Mouse (Mus musculus) forebrain, embryonic 11.5 days (tissue): ENCODE results near the gene Zmynd8. TPM values are rescaled to one million over a fixed set of nuclear protein-coding genes. Genes with fewer than 3 reads are reported as not detected.

Source experiments
- ATAC-seq: fragments of 200-750 bp; cut with Nextera tagmentation; replicated peaks from 2 replicates; pipeline ENCODE4 v1.8.0; 2017; ENCODE audit warnings: moderate TSS enrichment; ENCODE audit not compliant: low FRiP score
- DNase-seq: peaks from one replicate; pipeline ENCODE4 v3.0.0-alpha.2; 2017; ENCODE audit warnings: low spot score
- H3K27ac ChIP-seq: fragments of 300-500 bp; sonication (generic); 2 replicates; pipeline ENCODE4 v1.5.1; 2014; ENCODE audit warnings: low read depth, low read length
- H3K27me3 ChIP-seq: fragments of 300-500 bp; sonication (generic); 2 replicates; pipeline ENCODE4 v1.6.1; 2014; ENCODE audit warnings: mild to moderate bottlenecking, low read length, mixed read lengths; ENCODE audit not compliant: control insufficient read depth, insufficient read depth
- H3K36me3 ChIP-seq: fragments of 300-500 bp; sonication (generic); 2 replicates; pipeline ENCODE4 v1.6.1; 2014; ENCODE audit warnings: mild to moderate bottlenecking, low read length, moderate library complexity, mixed read lengths; ENCODE audit not compliant: control insufficient read depth, insufficient read depth
- H3K4me1 ChIP-seq: fragments of 300-500 bp; sonication (generic); replicated peaks from 2 replicates; pipeline ENCODE4 v1.6.1; 2014; ENCODE audit warnings: low read length, mixed read lengths; ENCODE audit not compliant: control insufficient read depth, insufficient read depth
- H3K4me2 ChIP-seq: fragments of 300-500 bp; sonication (generic); 2 replicates; pipeline ENCODE4 v1.6.1; 2014; ENCODE audit warnings: low read depth, mild to moderate bottlenecking, low read length, moderate library complexity, mixed read lengths; ENCODE audit not compliant: severe bottlenecking
- H3K4me3 ChIP-seq: fragments of 300-500 bp; sonication (generic); 2 replicates; pipeline ENCODE4 v1.5.1; 2014; ENCODE audit warnings: low read depth, low read length
- H3K9ac ChIP-seq: fragments of 300-500 bp; sonication (generic); 2 replicates; pipeline ENCODE4 v1.6.1; 2014; ENCODE audit warnings: low read length
- H3K9me3 ChIP-seq: fragments of 300-500 bp; sonication (generic); 2 replicates; pipeline ENCODE4 v1.6.1; 2016; ENCODE audit warnings: low read length, mixed read lengths; ENCODE audit not compliant: control insufficient read depth
- WGBS: fragments of 180-500 bp; shearing (Covaris S2); extraction: QIAGEN DNeasy Blood & Tissue Kit; methylation state at CpG from one replicate; pipeline ENCODE4 v1.1.7; 2014; 5-methylcytosine and 5-hydroxymethylcytosine counted together
- polyA plus RNA-seq: library from polyadenylated mRNA; unstranded; fragments of >200 nt; fragmentation: Nextera tagmentation; extraction: Ambion mirVana; gene quantifications from 2 replicates; pipeline ENCODE4 v1.2.1, GENCODE M21; 2014

Gene Zmynd8
- polyA plus RNA-seq, 1 experiment from 2014 or later, result 61.5 TPM

GRCm38 (mm10) chr2:165906332-165906945 is 7.6 kb upstream of the Zmynd8 start:
- no peak overlapping the region for H3K27ac ChIP-seq

GRCm38 (mm10) chr2:165901127-165901384 is 2.2 kb upstream of the Zmynd8 start:
- no peak overlapping the region; the same call in 1 of the 2 replicates for H3K9ac ChIP-seq
- no peak overlapping the region for H3K27ac ChIP-seq
- no peaks in the 10 kb centered on the region for H3K36me3 ChIP-seq
- DNase-seq (no peak), ATAC-seq (no peak)
- 31% methylated on average over 3 of the region's 3 CpGs for WGBS
- no peaks in the 10 kb centered on the region for H3K27me3 ChIP-seq
- peaks cover 12% of the 10 kb centered on the region for H3K4me1 ChIP-seq
- H3K4me2 ChIP-seq, result no peak overlapping the region
- no peaks in the 10 kb centered on the region for H3K9me3 ChIP-seq
- no peak overlapping the region for H3K4me3 ChIP-seq

More at GRCm38 (mm10) chr2:165906332-165906945, 7.6 kb upstream of the Zmynd8 start:
- Histone ChIP-seq H3K4me3 (no peak overlapping the region), H3K4me2 (no peak overlapping the region), H3K27me3 (no peaks in the 10 kb centered on the region), H3K4me1 (peaks cover 5% of the 10 kb centered on the region), H3K36me3 (no peaks in the 10 kb centered on the region), H3K9me3 (no peaks in the 10 kb centered on the region), H3K9ac (no peak overlapping the region)
- WGBS, result 38% methylated on average over 15 of the region's 15 CpGs
- ATAC-seq (no peak), DNase-seq (peak; percentile 63)

GRCm38 (mm10) chr2:165900351-165901126 is 1.7 kb upstream of the Zmynd8 start:
- Histone ChIP-seq H3K4me1 (peaks cover 12% of the 10 kb centered on the region), H3K9ac (peak overlapping the region; percentile 43)
- peak; percentile 74 for ATAC-seq

GRCm38 (mm10) chr2:165899923-165900322 is 1.1 kb upstream of the Zmynd8 start:
- Histone ChIP-seq H3K27me3 (no peaks in the 10 kb centered on the region), H3K27ac (peak overlapping the region; percentile 19; the same call in 1 of the 2 replicates), H3K4me3 (no peak overlapping the region), H3K36me3 (no peaks in the 10 kb centered on the region), H3K9ac (no peak overlapping the region; the same call in 1 of the 2 replicates), H3K4me1 (peaks cover 12% of the 10 kb centered on the region), H3K9me3 (no peaks in the 10 kb centered on the region), H3K4me2 (peak overlapping the region; percentile 5; the same call in 1 of the 2 replicates)
- ATAC-seq (no peak), DNase-seq (no peak)
- WGBS, result 31% methylated on average over 3 of the region's 3 CpGs

More at GRCm38 (mm10) chr2:165900351-165901126, 1.7 kb upstream of the Zmynd8 start:
- no peaks in the 10 kb centered on the region for H3K27me3 ChIP-seq
- H3K4me3 ChIP-seq, result no peak overlapping the region
- peak; percentile 64 for DNase-seq
- H3K9me3 ChIP-seq, result no peaks in the 10 kb centered on the region
- WGBS, result 12% methylated on average over 23 of the region's 23 CpGs
- no peaks in the 10 kb centered on the region for H3K36me3 ChIP-seq
- H3K4me2 ChIP-seq, result peak overlapping the region; percentile 5; the same call in 1 of the 2 replicates
- peak overlapping the region; percentile 19; the same call in 1 of the 2 replicates for H3K27ac ChIP-seq

- no peak overlapping the region for H3K9ac ChIP-seq
- no peaks in the 10 kb centered on the region for H3K27me3 ChIP-seq
- no peaks in the 10 kb centered on the region for H3K9me3 ChIP-seq
- H3K4me1 ChIP-seq, result peaks cover 12% of the 10 kb centered on the region
- H3K36me3 ChIP-seq, result no peaks in the 10 kb centered on the region
- WGBS, result 38% methylated on average over 6 of the region's 6 CpGs
- no peak for DNase-seq
- H3K27ac ChIP-seq, result no peak overlapping the region
- no peak overlapping the region for H3K4me3 ChIP-seq
- no peak for ATAC-seq
- H3K4me2 ChIP-seq, result no peak overlapping the region
Observed at GRCm38 (mm10) chr2:165899474-165899873, 658 bp upstream of the Zmynd8 start.

- no peak overlapping the region for H3K27ac ChIP-seq
- no peak for ATAC-seq
- no peaks in the 10 kb centered on the region for H3K27me3 ChIP-seq
- no peak overlapping the region for H3K4me2 ChIP-seq
- H3K9ac ChIP-seq, result no peak overlapping the region
- no peak for DNase-seq
- no peaks in the 10 kb centered on the region for H3K9me3 ChIP-seq
- no peak overlapping the region for H3K4me3 ChIP-seq
- no peaks in the 10 kb centered on the region for H3K36me3 ChIP-seq
- 82% methylated on average over 13 of the region's 13 CpGs for WGBS
- H3K4me1 ChIP-seq, result peaks cover 12% of the 10 kb centered on the region
Observed at GRCm38 (mm10) chr2:165896171-165896570, 2.6 kb downstream of the Zmynd8 start.

- peaks cover 11% of the 10 kb centered on the region for H3K4me1 ChIP-seq
- WGBS, result 88% methylated on average over 4 of the region's 4 CpGs
- no peak overlapping the region for H3K9ac ChIP-seq
- H3K4me3 ChIP-seq, result no peak overlapping the region
- ATAC-seq (no peak), DNase-seq (no peak)
- H3K4me2 ChIP-seq, result no peak overlapping the region
- H3K27ac ChIP-seq, result no peak overlapping the region
- H3K36me3 ChIP-seq, result no peaks in the 10 kb centered on the region
- no peaks in the 10 kb centered on the region for H3K27me3 ChIP-seq
- no peaks in the 10 kb centered on the region for H3K9me3 ChIP-seq
Observed at GRCm38 (mm10) chr2:165895687-165896086, 3.1 kb downstream of the Zmynd8 start.

GRCm38 (mm10) chr2:165894533-165894932 is 4.3 kb downstream of the Zmynd8 start:
- no peak for DNase-seq
- WGBS, result 68% methylated on average over 3 of the region's 4 CpGs

More at GRCm38 (mm10) chr2:165894533-165894932, 4.3 kb downstream of the Zmynd8 start:
- no peak for ATAC-seq
- H3K4me2 ChIP-seq, result no peak overlapping the region
- H3K9ac ChIP-seq, result no peak overlapping the region
- no peak overlapping the region for H3K4me3 ChIP-seq
- no peaks in the 10 kb centered on the region for H3K9me3 ChIP-seq
- no peak overlapping the region for H3K27ac ChIP-seq
- no peaks in the 10 kb centered on the region for H3K36me3 ChIP-seq
- H3K27me3 ChIP-seq, result no peaks in the 10 kb centered on the region
- H3K4me1 ChIP-seq, result peaks cover 3% of the 10 kb centered on the region; the same call in 1 of the 2 replicates
